Mouse (Mus musculus) neural tube, embryonic 14.5 days (tissue): ENCODE data around the gene D5Ertd579e. TPM values are rescaled to one million over a fixed set of nuclear protein-coding genes. Genes with fewer than 3 reads are reported as not detected.
"Not testable (repeated sequence)": the region's sequence is repeated elsewhere in the genome, so short reads cannot be mapped to it uniquely, and the experiment has no call there.

Experiments used
- ATAC-seq: fragments of 200-750 bp; cut with Nextera tagmentation; 2 replicates; pipeline ENCODE4 v1.8.0; 2017; ENCODE audit warnings: low read depth, mild to moderate bottlenecking, moderate TSS enrichment, moderate library complexity
- H3K27ac ChIP-seq: fragments of 300-500 bp; sonication (generic); 2 replicates; pipeline ENCODE4 v1.5.1; 2014; ENCODE audit warnings: low read depth, mild to moderate bottlenecking, control low read depth, low read length, moderate library complexity, mixed read lengths
- H3K27me3 ChIP-seq: fragments of 300-500 bp; sonication (generic); 2 replicates; pipeline ENCODE4 v1.6.1; 2014; ENCODE audit warnings: low read length; ENCODE audit not compliant: control insufficient read depth, insufficient read depth
- H3K36me3 ChIP-seq: fragments of 300-500 bp; sonication (generic); 2 replicates; pipeline ENCODE4 v1.6.1; 2014; ENCODE audit warnings: low read length, mixed read lengths; ENCODE audit not compliant: control insufficient read depth, insufficient read depth
- H3K4me1 ChIP-seq: fragments of 300-500 bp; sonication (generic); 2 replicates; pipeline ENCODE4 v1.6.1; 2014; ENCODE audit warnings: low read length; ENCODE audit not compliant: control insufficient read depth, insufficient read depth
- H3K4me2 ChIP-seq: fragments of 300-500 bp; sonication (generic); 2 replicates; pipeline ENCODE4 v1.6.1; 2014; ENCODE audit warnings: mild to moderate bottlenecking, low read depth, low read length, control low read depth
- H3K4me3 ChIP-seq: fragments of 300-500 bp; sonication (generic); 2 replicates; pipeline ENCODE4 v1.5.1; 2014; ENCODE audit warnings: low read depth, low read length, control low read depth, mixed read lengths
- H3K9ac ChIP-seq: fragments of 300-500 bp; sonication (generic); replicated peaks from 2 replicates; pipeline ENCODE4 v1.6.1; 2014; ENCODE audit warnings: low read depth, mild to moderate bottlenecking, control low read depth, low read length, mixed read lengths
- H3K9me3 ChIP-seq: fragments of 300-500 bp; sonication (generic); 2 replicates; pipeline ENCODE4 v1.6.1; 2016; ENCODE audit warnings: low read length; ENCODE audit not compliant: control insufficient read depth
- WGBS: fragments of 180-500 bp; shearing (Covaris S2); extraction: QIAGEN DNeasy Blood & Tissue Kit; methylation state at CpG from one replicate; pipeline ENCODE4 v1.1.7; 2014; 5-methylcytosine and 5-hydroxymethylcytosine counted together
- polyA plus RNA-seq: library from polyadenylated mRNA; unstranded; fragments of >200 nt; fragmentation: Nextera tagmentation; extraction: Ambion mirVana; gene quantifications from 2 replicates; pipeline ENCODE4 v1.2.1, GENCODE M21; 2014

D5Ertd579e gene
- polyA plus RNA-seq, 1 experiment from 2014 or later, result 46.8 TPM

- no peaks in the 10 kb centered on the region for H3K4me1 ChIP-seq
- WGBS, result 96% methylated on average over 5 of the region's 5 CpGs
Observed at GRCm38 (mm10) chr5:36667165-36667564, 28.7 kb downstream of the D5Ertd579e start.

GRCm38 (mm10) chr5:36666699-36667098 is 29.1 kb downstream of the D5Ertd579e start:
- H3K27ac ChIP-seq, H3K4me2 ChIP-seq, H3K27me3 ChIP-seq, ATAC-seq, H3K4me3 ChIP-seq, H3K9ac ChIP-seq, H3K4me1 ChIP-seq, H3K9me3 ChIP-seq: not testable (repeated sequence)
- 99% methylated on average over 2 of the region's 2 CpGs for WGBS
- H3K36me3 ChIP-seq, result peaks cover 15% of the 10 kb centered on the region

More at GRCm38 (mm10) chr5:36667165-36667564, 28.7 kb downstream of the D5Ertd579e start:
- Histone ChIP-seq H3K9ac (no peak overlapping the region), H3K4me3 (no peak overlapping the region), H3K27me3 (no peaks in the 10 kb centered on the region), H3K4me2 (no peak overlapping the region), H3K36me3 (peaks cover 17% of the 10 kb centered on the region), H3K9me3 (no peaks in the 10 kb centered on the region), H3K27ac (no peak overlapping the region)
- ATAC-seq, result no peak

- H3K36me3 ChIP-seq, result 0 out of 2 replicates have a peak, but pooled peaks cover 3% of the 10 kb centered on the region
- no peak for ATAC-seq
- no peak overlapping the region for H3K27ac ChIP-seq
- WGBS, result 96% methylated on average over 2 of the region's 2 CpGs
- no peaks in the 10 kb centered on the region for H3K9me3 ChIP-seq
- H3K27me3 ChIP-seq, result no peaks in the 10 kb centered on the region
- H3K4me1 ChIP-seq, result no peaks in the 10 kb centered on the region
- no peak overlapping the region for H3K4me2 ChIP-seq
- H3K9ac ChIP-seq, result no peak overlapping the region
- H3K4me3 ChIP-seq, result no peak overlapping the region
Observed at GRCm38 (mm10) chr5:36663329-36663728, 32.5 kb downstream of the D5Ertd579e start.

- not testable (repeated sequence) for H3K9me3 ChIP-seq, H3K4me3 ChIP-seq, H3K4me1 ChIP-seq, H3K27me3 ChIP-seq, H3K9ac ChIP-seq, H3K36me3 ChIP-seq, ATAC-seq, H3K27ac ChIP-seq, H3K4me2 ChIP-seq
Observed at GRCm38 (mm10) chr5:36660977-36661760, 34.7 kb downstream of the D5Ertd579e start.

GRCm38 (mm10) chr5:36625612-36626011 is 70.2 kb downstream of the D5Ertd579e start:
- Histone ChIP-seq H3K36me3 (no peaks in the 10 kb centered on the region; the same call in 1 of the 2 replicates), H3K9ac (no peak overlapping the region), H3K27me3 (no peaks in the 10 kb centered on the region), H3K4me3 (no peak overlapping the region), H3K4me1 (no peaks in the 10 kb centered on the region), H3K9me3 (no peaks in the 10 kb centered on the region), H3K4me2 (no peak overlapping the region), H3K27ac (no peak overlapping the region)
- WGBS, result 82% methylated on average over 5 of the region's 5 CpGs
- ATAC-seq, result no peak

- H3K27me3 ChIP-seq, result no peaks in the 10 kb centered on the region
- H3K36me3 ChIP-seq, result no peaks in the 10 kb centered on the region
- H3K4me3 ChIP-seq, result no peak overlapping the region
- WGBS, result 88% methylated on average over 5 of the region's 5 CpGs
- no peaks in the 10 kb centered on the region for H3K9me3 ChIP-seq
- no peaks in the 10 kb centered on the region for H3K4me1 ChIP-seq
- no peak for ATAC-seq
- H3K9ac ChIP-seq, result no peak overlapping the region
- no peak overlapping the region for H3K4me2 ChIP-seq
- H3K27ac ChIP-seq, result no peak overlapping the region
Observed at GRCm38 (mm10) chr5:36623670-36624069, 72.2 kb downstream of the D5Ertd579e start.

- Histone ChIP-seq H3K9ac (no peak overlapping the region), H3K4me1 (no peaks in the 10 kb centered on the region), H3K4me3 (no peak overlapping the region), H3K27me3 (no peaks in the 10 kb centered on the region), H3K36me3 (peaks cover 19% of the 10 kb centered on the region), H3K27ac (no peak overlapping the region), H3K4me2 (no peak overlapping the region), H3K9me3 (no peaks in the 10 kb centered on the region)
- no peak for ATAC-seq
- WGBS, result 77% methylated on average over 5 of the region's 5 CpGs
Observed at GRCm38 (mm10) chr5:36621058-36621449, 74.8 kb downstream of the D5Ertd579e start.

GRCm38 (mm10) chr5:36620409-36621057 is 75.3 kb downstream of the D5Ertd579e start:
- no peak for ATAC-seq
- H3K4me3 ChIP-seq, result no peak overlapping the region
- H3K27ac ChIP-seq, result no peak overlapping the region
- no peak overlapping the region for H3K9ac ChIP-seq
- no peak overlapping the region for H3K4me2 ChIP-seq
- no peaks in the 10 kb centered on the region for H3K4me1 ChIP-seq
- 88% methylated on average over 8 of the region's 8 CpGs for WGBS
- peaks cover 23% of the 10 kb centered on the region for H3K36me3 ChIP-seq
- no peaks in the 10 kb centered on the region for H3K27me3 ChIP-seq
- H3K9me3 ChIP-seq, result no peaks in the 10 kb centered on the region

GRCm38 (mm10) chr5:36618890-36619289 is 76.9 kb downstream of the D5Ertd579e start:
- no peak for ATAC-seq

More at GRCm38 (mm10) chr5:36618890-36619289, 76.9 kb downstream of the D5Ertd579e start:
- WGBS, result 87% methylated on average over 5 of the region's 5 CpGs
- H3K4me3 ChIP-seq, result no peak overlapping the region
- H3K9ac ChIP-seq, result no peak overlapping the region
- no peaks in the 10 kb centered on the region for H3K4me1 ChIP-seq
- peaks cover 30% of the 10 kb centered on the region for H3K36me3 ChIP-seq
- no peaks in the 10 kb centered on the region for H3K27me3 ChIP-seq
- H3K4me2 ChIP-seq, result no peak overlapping the region
- H3K9me3 ChIP-seq, result no peaks in the 10 kb centered on the region
- no peak overlapping the region for H3K27ac ChIP-seq
